Mouse (Mus musculus): ENCODE measurements around the gene Gm37240.

Gene Gm37240

GRCm38 (mm10) chr3:85516739-85517396 is 370.4 kb downstream of the Gm37240 start:
- no peaks in the 10 kb centered on the region for H3K27me3 ChIP-seq (ENCODE audit: control insufficient read depth, insufficient read depth, low read length, poor library complexity, severe bottlenecking)
- no peaks in the 10 kb centered on the region for H3K36me3 ChIP-seq (ENCODE audit: control insufficient read depth, insufficient read depth, low read length, poor library complexity, severe bottlenecking)
- no peak for DNase-seq (ENCODE audit: low read depth, low spot score)

GRCm38 (mm10) chr3:85514700-85515099 is 372.6 kb downstream of the Gm37240 start:
- Histone ChIP-seq H3K36me3 (ENCODE audit: control insufficient read depth, insufficient read depth, low read length, poor library complexity, severe bottlenecking) (no peaks in the 10 kb centered on the region), H3K27me3 (ENCODE audit: control insufficient read depth, insufficient read depth, low read length, poor library complexity, severe bottlenecking) (no peaks in the 10 kb centered on the region)
- no peak for DNase-seq (ENCODE audit: low read depth, low spot score)

GRCm38 (mm10) chr3:85508717-85509279 is 378.5 kb downstream of the Gm37240 start:
- no peaks in the 10 kb centered on the region for H3K27me3 ChIP-seq (ENCODE audit: control insufficient read depth, insufficient read depth, low read length, poor library complexity, severe bottlenecking)
- no peaks in the 10 kb centered on the region for H3K36me3 ChIP-seq (ENCODE audit: control insufficient read depth, insufficient read depth, low read length, poor library complexity, severe bottlenecking)
- DNase-seq (ENCODE audit: low read depth, low spot score): no peak

GRCm38 (mm10) chr3:85500096-85500495 is 387.2 kb downstream of the Gm37240 start:
- DNase-seq (ENCODE audit: low read depth, low spot score): no peak
- Histone ChIP-seq H3K36me3 (ENCODE audit: control insufficient read depth, insufficient read depth, low read length, poor library complexity, severe bottlenecking) (no peaks in the 10 kb centered on the region), H3K27me3 (ENCODE audit: control insufficient read depth, insufficient read depth, low read length, poor library complexity, severe bottlenecking) (no peaks in the 10 kb centered on the region)

GRCm38 (mm10) chr3:85496146-85496545 is 391.2 kb downstream of the Gm37240 start:
- no peak for DNase-seq (ENCODE audit: low read depth, low spot score)
- Histone ChIP-seq H3K27me3 (ENCODE audit: control insufficient read depth, insufficient read depth, low read length, poor library complexity, severe bottlenecking) (no peaks in the 10 kb centered on the region), H3K36me3 (ENCODE audit: control insufficient read depth, insufficient read depth, low read length, poor library complexity, severe bottlenecking) (no peaks in the 10 kb centered on the region)

- no peaks in the 10 kb centered on the region for H3K27me3 ChIP-seq (ENCODE audit: control insufficient read depth, insufficient read depth, low read length, poor library complexity, severe bottlenecking)
- no peak for DNase-seq (ENCODE audit: low read depth, low spot score)
- H3K36me3 ChIP-seq (ENCODE audit: control insufficient read depth, insufficient read depth, low read length, poor library complexity, severe bottlenecking): no peaks in the 10 kb centered on the region
Measured at GRCm38 (mm10) chr3:85493796-85494195, 393.5 kb downstream of the Gm37240 start.

- no peaks in the 10 kb centered on the region for H3K36me3 ChIP-seq (ENCODE audit: control insufficient read depth, insufficient read depth, low read length, poor library complexity, severe bottlenecking)
- no peak for DNase-seq (ENCODE audit: low read depth, low spot score)
- no peaks in the 10 kb centered on the region for H3K27me3 ChIP-seq (ENCODE audit: control insufficient read depth, insufficient read depth, low read length, poor library complexity, severe bottlenecking)
Measured at GRCm38 (mm10) chr3:85490204-85490603, 397.1 kb downstream of the Gm37240 start.

GRCm38 (mm10) chr3:85487379-85487778 is 399.9 kb downstream of the Gm37240 start:
- Histone ChIP-seq H3K36me3 (ENCODE audit: control insufficient read depth, insufficient read depth, low read length, poor library complexity, severe bottlenecking) (no peaks in the 10 kb centered on the region), H3K27me3 (ENCODE audit: control insufficient read depth, insufficient read depth, low read length, poor library complexity, severe bottlenecking) (no peaks in the 10 kb centered on the region)
- DNase-seq (ENCODE audit: low read depth, low spot score): no peak

- Histone ChIP-seq H3K27me3 (ENCODE audit: control insufficient read depth, insufficient read depth, low read length, poor library complexity, severe bottlenecking) (no peaks in the 10 kb centered on the region), H3K36me3 (ENCODE audit: control insufficient read depth, insufficient read depth, low read length, poor library complexity, severe bottlenecking) (no peaks in the 10 kb centered on the region)
- no peak for DNase-seq (ENCODE audit: low read depth, low spot score)
Measured at GRCm38 (mm10) chr3:85485536-85486190, 401.7 kb downstream of the Gm37240 start.

GRCm38 (mm10) chr3:85482636-85483035 is 404.7 kb downstream of the Gm37240 start:
- Histone ChIP-seq H3K36me3 (ENCODE audit: control insufficient read depth, insufficient read depth, low read length, poor library complexity, severe bottlenecking) (no peaks in the 10 kb centered on the region), H3K27me3 (ENCODE audit: control insufficient read depth, insufficient read depth, low read length, poor library complexity, severe bottlenecking) (no peaks in the 10 kb centered on the region)
- no peak for DNase-seq (ENCODE audit: low read depth, low spot score)

- DNase-seq (ENCODE audit: low read depth, low spot score): peak; percentile 2
- Histone ChIP-seq H3K27me3 (ENCODE audit: control insufficient read depth, insufficient read depth, low read length, poor library complexity, severe bottlenecking) (no peaks in the 10 kb centered on the region), H3K36me3 (ENCODE audit: control insufficient read depth, insufficient read depth, low read length, poor library complexity, severe bottlenecking) (no peaks in the 10 kb centered on the region)
Measured at GRCm38 (mm10) chr3:85480638-85481037, 406.7 kb downstream of the Gm37240 start.

GRCm38 (mm10) chr3:85478731-85479130 is 408.6 kb downstream of the Gm37240 start:
- no peaks in the 10 kb centered on the region for H3K36me3 ChIP-seq (ENCODE audit: control insufficient read depth, insufficient read depth, low read length, poor library complexity, severe bottlenecking)
- no peaks in the 10 kb centered on the region for H3K27me3 ChIP-seq (ENCODE audit: control insufficient read depth, insufficient read depth, low read length, poor library complexity, severe bottlenecking)
- DNase-seq (ENCODE audit: low read depth, low spot score): no peak

- H3K36me3 ChIP-seq (ENCODE audit: control insufficient read depth, insufficient read depth, low read length, poor library complexity, severe bottlenecking): no peaks in the 10 kb centered on the region
- H3K27me3 ChIP-seq (ENCODE audit: control insufficient read depth, insufficient read depth, low read length, poor library complexity, severe bottlenecking): no peaks in the 10 kb centered on the region
- no peak for DNase-seq (ENCODE audit: low read depth, low spot score)
Measured at GRCm38 (mm10) chr3:85469711-85470110, 417.6 kb downstream of the Gm37240 start.

GRCm38 (mm10) chr3:85468995-85469394 is 418.3 kb downstream of the Gm37240 start:
- H3K27me3 ChIP-seq (ENCODE audit: control insufficient read depth, insufficient read depth, low read length, poor library complexity, severe bottlenecking): no peaks in the 10 kb centered on the region
- no peaks in the 10 kb centered on the region for H3K36me3 ChIP-seq (ENCODE audit: control insufficient read depth, insufficient read depth, low read length, poor library complexity, severe bottlenecking)
- no peak for DNase-seq (ENCODE audit: low read depth, low spot score)

GRCm38 (mm10) chr3:85465283-85466025 is 421.9 kb downstream of the Gm37240 start:
- Histone ChIP-seq H3K36me3 (ENCODE audit: control insufficient read depth, insufficient read depth, low read length, poor library complexity, severe bottlenecking) (no peaks in the 10 kb centered on the region), H3K27me3 (ENCODE audit: control insufficient read depth, insufficient read depth, low read length, poor library complexity, severe bottlenecking) (no peaks in the 10 kb centered on the region)
- no peak for DNase-seq (ENCODE audit: low read depth, low spot score)
